ENCODE assay signal across 8 mouse cellular contexts in the genomic region with DNA sequence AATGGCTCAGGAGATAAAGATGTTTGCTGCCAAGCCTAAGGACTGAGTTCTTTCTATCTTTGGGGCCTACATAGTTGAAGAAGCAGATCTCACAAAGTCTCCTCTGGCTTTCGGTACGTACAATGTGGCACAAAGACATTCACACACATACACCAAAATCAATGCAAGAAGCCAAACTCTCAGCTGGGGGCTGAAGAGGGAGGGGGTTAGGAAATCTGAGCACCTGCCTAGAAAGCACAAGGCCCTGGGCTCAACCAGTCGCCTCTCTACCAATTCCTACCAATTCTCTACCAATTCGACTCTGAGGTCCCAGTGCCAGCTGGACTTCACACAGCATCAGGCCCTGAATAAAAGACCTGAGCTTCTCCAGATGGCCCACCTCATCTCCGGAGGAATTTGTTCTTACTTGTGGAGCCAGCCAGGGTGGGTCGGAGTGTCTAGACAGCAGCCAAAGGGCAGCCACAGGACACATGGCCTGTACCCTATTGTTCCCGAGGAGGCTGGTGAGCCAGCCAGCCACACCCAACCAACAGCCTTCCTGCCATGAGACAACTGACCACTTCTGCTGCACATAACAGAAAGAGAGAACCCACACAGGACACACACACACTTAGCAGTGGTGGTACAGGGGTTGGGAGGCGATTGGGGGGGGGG. TPM values are rescaled to one million over a fixed set of nuclear protein-coding genes. Genes with fewer than 3 reads are reported as not detected.
A peak's percentile ranks its signal among the peaks of the same experiment; 100 is the strongest.
DNase-seq lines count a peak whose midpoint lies in the region; ATAC-seq and TF ChIP-seq lines count a peak whose summit lies in the region.

No protein-coding gene starts in this region.

- intact Hi-C loops in gastrocnemius, adult 2 months (cut with DNase I): no loop called here
- intact Hi-C loops in gastrocnemius, postnatal 14 days (cut with DNase I; ENCODE audit: low total_unique reads): no loop called here

- no peak overlapping the region for H3K9ac ChIP-seq in heart, embryonic 14.5 days (ENCODE audit: low read length)
- 0 out of 2 replicates have a peak overlapping the region, but pooled peaks have one; percentile 4 for H3K9ac ChIP-seq in midbrain, embryonic 11.5 days (ENCODE audit: low read length)

- 51% methylated on average over 8 of the region's 8 CpGs for WGBS in heart, embryonic 14.5 days
- WGBS in midbrain, embryonic 11.5 days: 72% methylated on average over 8 of the region's 8 CpGs

- H3K4me2 ChIP-seq in heart, embryonic 14.5 days (ENCODE audit: low read length): no peak overlapping the region; the same call in 1 of the 2 replicates
- H3K4me2 ChIP-seq in midbrain, embryonic 11.5 days: no peak overlapping the region

- H3K36me3 ChIP-seq in heart, embryonic 14.5 days (ENCODE audit: control insufficient read depth, insufficient read depth, low read length): peaks cover 53% of the 10 kb centered on the region
- peaks cover 1% of the 10 kb centered on the region; the same call in 1 of the 2 replicates for H3K36me3 ChIP-seq in midbrain, embryonic 11.5 days (ENCODE audit: control insufficient read depth, insufficient read depth, low read length)

- DNase-seq in gastrocnemius, adult 2 months: peak; percentile 62
- DNase-seq in gastrocnemius, postnatal 14 days: no peak
- peak; percentile 66 for DNase-seq in kidney, postnatal 14 days
- DNase-seq in midbrain, embryonic 11.5 days (ENCODE audit: low spot score, missing footprints): peak; percentile 84
- DNase-seq in gastrocnemius, postnatal 10 days: no peak
- DNase-seq in spleen, adult 12 weeks (ENCODE audit: low spot score): no peak
- no peak for DNase-seq in gastrocnemius, adult 8-10 months (ENCODE audit: low spot score in 2 of 2)

- H3K4me1 ChIP-seq in heart, embryonic 14.5 days (ENCODE audit: control insufficient read depth in 2 of 2, insufficient read depth in 2 of 2, low read length in 2 of 2): peaks cover 35 to 58% of the 10 kb centered on the region in 2 experiments
- H3K4me1 ChIP-seq in midbrain, embryonic 11.5 days (ENCODE audit: control insufficient read depth, insufficient read depth, low read length): peaks cover 29% of the 10 kb centered on the region

- H3K27ac ChIP-seq in gastrocnemius, adult 2 months: peak overlapping the region; percentile 75
- H3K27ac ChIP-seq in heart, embryonic 14.5 days (replicated peaks in 1 of 2; ENCODE audit: control insufficient read depth in 1 of 2, insufficient read depth in 1 of 2, low read depth in 2 of 2, low read length in 2 of 2): peak overlapping the region; percentile 36 to 75
- H3K27ac ChIP-seq in midbrain, embryonic 11.5 days (ENCODE audit: low read depth, low read length): no peak overlapping the region; the same call in 1 of the 2 replicates

- H3K4me3 ChIP-seq in gastrocnemius, adult 2 months: no peak overlapping the region
- no peak overlapping the region for H3K4me3 ChIP-seq in heart, embryonic 14.5 days (ENCODE audit: control insufficient read depth in 1 of 2, insufficient read depth in 1 of 2, low read depth in 1 of 2, low read length in 2 of 2)
- no peak overlapping the region for H3K4me3 ChIP-seq in midbrain, embryonic 11.5 days (ENCODE audit: low read depth, low read length)

- no peaks in the 10 kb centered on the region for H3K27me3 ChIP-seq in heart, embryonic 14.5 days (ENCODE audit: control insufficient read depth, insufficient read depth, low read length)
- no peaks in the 10 kb centered on the region for H3K27me3 ChIP-seq in midbrain, embryonic 11.5 days (ENCODE audit: control insufficient read depth, insufficient read depth, low read length)

- ATAC-seq in heart, embryonic 14.5 days (ENCODE audit: insufficient number of reproducible peaks, insufficient read depth, low FRiP score, low read depth): peak; percentile 63; the same call in 1 of the 2 replicates
- no peak for ATAC-seq in midbrain, embryonic 11.5 days (ENCODE audit: low FRiP score)

- no peaks in the 10 kb centered on the region for H3K9me3 ChIP-seq in heart, embryonic 14.5 days (ENCODE audit: control insufficient read depth, low read length)
- H3K9me3 ChIP-seq in midbrain, embryonic 11.5 days (ENCODE audit: control insufficient read depth, low read length): no peaks in the 10 kb centered on the region

- no peak for TF ChIP-seq CTCF in gastrocnemius, adult 2 months (IDR thresholded peaks at IDR 0.05)

RNA-seq across cellular contexts. Expression of a gene that starts 30.2 kb away (rescaled TPM):
- total RNA-seq in gastrocnemius, adult 2 months (2021): 10 to 100 TPM; 13.1 to 23.3 TPM
- total RNA-seq in gastrocnemius, postnatal 14 days (2021): 10 to 100 TPM; 20.7 to 22.0 TPM
- 35.9 and 38.0 TPM in 2 replicates for polyA plus RNA-seq in heart, embryonic 14.5 days (2014; fragmentation: Nextera tagmentation; extraction: Ambion mirVana)
- polyA plus RNA-seq in midbrain, embryonic 11.5 days (2014; fragmentation: Nextera tagmentation; extraction: Ambion mirVana): 43.1 and 45.6 TPM in 2 replicates
- 10 to 100 TPM; 29.6 to 30.4 TPM for total RNA-seq in gastrocnemius, postnatal 10 days (2021)
- total RNA-seq in gastrocnemius, adult 8-10 months (2022): 10 to 100 TPM; 11.4 to 14.4 (median 13.5) TPM

Comparison
In these comparisons a context has a peak if more than half of its experiments do, and no peak if none do; other contexts are left out.
1. DNase-seq: peak in gastrocnemius, adult 2 months (single experiment), kidney, postnatal 14 days (single experiment) and midbrain, embryonic 11.5 days (single experiment); none in gastrocnemius, postnatal 14 days (single experiment), gastrocnemius, postnatal 10 days (single experiment), spleen, adult 12 weeks (single experiment) and gastrocnemius, adult 8-10 months (0 of 2).